Mouse (Mus musculus): ENCODE measurements around the gene Paqr8.
A peak's percentile ranks its signal among the peaks of the same experiment; 100 is the strongest.
"Not testable (repeated sequence)": the region's sequence is repeated elsewhere in the genome, so short reads cannot be mapped to it uniquely, and the experiment has no call there.

The Paqr8 gene

GRCm38 (mm10) chr1:20912527-20913171 lies 22.2 kb downstream of the Paqr8 start:
- DNase-seq = no peak

- no peak for DNase-seq
Measured at GRCm38 (mm10) chr1:20914769-20915168, 24.4 kb downstream of the Paqr8 start.

- no peak for DNase-seq
Measured at GRCm38 (mm10) chr1:20915608-20916007, 25.2 kb downstream of the Paqr8 start.

- no peak for DNase-seq
Measured at GRCm38 (mm10) chr1:20917496-20918050, 27.2 kb downstream of the Paqr8 start.

GRCm38 (mm10) chr1:20919728-20920127 lies 29.3 kb downstream of the Paqr8 start:
- no peak for DNase-seq

- DNase-seq = peak; percentile 47
Measured at GRCm38 (mm10) chr1:20921081-20921528, 30.7 kb downstream of the Paqr8 start.

GRCm38 (mm10) chr1:20922612-20923399 lies 32.4 kb downstream of the Paqr8 start:
- peak; percentile 65 for DNase-seq

GRCm38 (mm10) chr1:20925324-20925723 lies 34.9 kb downstream of the Paqr8 start:
- not testable (repeated sequence) for DNase-seq

GRCm38 (mm10) chr1:20925926-20926325 lies 35.5 kb downstream of the Paqr8 start:
- no peak for DNase-seq

- DNase-seq = no peak
Measured at GRCm38 (mm10) chr1:20926376-20926775, 36.0 kb downstream of the Paqr8 start.

- no peak for DNase-seq
Measured at GRCm38 (mm10) chr1:20928487-20928886, 38.1 kb downstream of the Paqr8 start.

GRCm38 (mm10) chr1:20933457-20933856 lies 43.1 kb downstream of the Paqr8 start:
- DNase-seq = peak; percentile 86

GRCm38 (mm10) chr1:20935106-20935505 lies 44.7 kb downstream of the Paqr8 start:
- DNase-seq = no peak

GRCm38 (mm10) chr1:20939046-20939445 lies 48.6 kb downstream of the Paqr8 start:
- peak; percentile 80 for DNase-seq

GRCm38 (mm10) chr1:20940151-20940550 lies 49.7 kb downstream of the Paqr8 start:
- DNase-seq = peak; percentile 89

- no peak for DNase-seq
Measured at GRCm38 (mm10) chr1:20941322-20941721, 50.9 kb downstream of the Paqr8 start.

- no peak for DNase-seq
Measured at GRCm38 (mm10) chr1:20941857-20942256, 51.5 kb downstream of the Paqr8 start.

GRCm38 (mm10) chr1:20943016-20943415 lies 52.6 kb downstream of the Paqr8 start:
- no peak for DNase-seq

- peak; percentile 96 for DNase-seq
Measured at GRCm38 (mm10) chr1:20951300-20951763, 60.9 kb downstream of the Paqr8 start, which contains the start of gene Efhc1. Efhc1 (plus strand) TSS chr1:20951626.

- no peak for DNase-seq
Measured at GRCm38 (mm10) chr1:20951799-20952198, 61.4 kb downstream of the Paqr8 start.

- no peak for DNase-seq
Measured at GRCm38 (mm10) chr1:20954876-20955275, 64.5 kb downstream of the Paqr8 start.

GRCm38 (mm10) chr1:20969642-20970041 lies 79.2 kb downstream of the Paqr8 start:
- DNase-seq = no peak

GRCm38 (mm10) chr1:20973389-20973788 lies 83.0 kb downstream of the Paqr8 start:
- no peak for DNase-seq
